Mouse (Mus musculus) gastrocnemius, postnatal 25 days (tissue): ENCODE results near the gene Mthfd2. TPM values are rescaled to one million over a fixed set of nuclear protein-coding genes. Genes with fewer than 3 reads are reported as not detected.
A peak's percentile ranks its signal among the peaks of the same experiment; 100 is the strongest.

ENCODE experiments used
- DNase-seq: peaks from one replicate; pipeline ENCODE4 v3.0.0; 2022
- total RNA-seq, 2 experiments: library from RNA; stranded (reverse); gene quantifications; 1 replicate in 1 of 2; 2 replicates in 1 of 2; pipeline ENCODE4 v1.2.3; 2021

Mthfd2 gene
- total RNA-seq, 2 experiments from 2014 or later: 4.4 to 4.8 TPM

DNA sequence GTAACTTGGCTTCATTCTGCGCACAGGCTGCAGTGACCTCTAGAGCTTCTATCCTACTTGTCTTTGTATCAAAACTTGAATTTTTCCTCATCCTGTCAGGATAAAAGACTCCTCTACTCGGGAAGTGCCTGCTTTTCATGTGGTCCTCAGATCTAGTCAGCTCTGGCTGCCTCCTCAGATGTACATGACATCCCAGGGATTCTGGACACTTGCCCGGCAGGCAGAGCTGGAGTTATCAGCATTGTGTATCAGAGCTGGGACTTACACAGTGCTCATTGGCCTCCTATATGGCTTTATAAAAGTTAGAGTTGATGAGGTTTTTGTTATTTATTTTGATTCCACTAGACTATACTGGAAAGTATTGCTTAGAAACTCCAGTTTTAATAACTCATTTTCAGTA is 15.7 kb upstream of the Mthfd2 start:
- no peak for DNase-seq

DNA sequence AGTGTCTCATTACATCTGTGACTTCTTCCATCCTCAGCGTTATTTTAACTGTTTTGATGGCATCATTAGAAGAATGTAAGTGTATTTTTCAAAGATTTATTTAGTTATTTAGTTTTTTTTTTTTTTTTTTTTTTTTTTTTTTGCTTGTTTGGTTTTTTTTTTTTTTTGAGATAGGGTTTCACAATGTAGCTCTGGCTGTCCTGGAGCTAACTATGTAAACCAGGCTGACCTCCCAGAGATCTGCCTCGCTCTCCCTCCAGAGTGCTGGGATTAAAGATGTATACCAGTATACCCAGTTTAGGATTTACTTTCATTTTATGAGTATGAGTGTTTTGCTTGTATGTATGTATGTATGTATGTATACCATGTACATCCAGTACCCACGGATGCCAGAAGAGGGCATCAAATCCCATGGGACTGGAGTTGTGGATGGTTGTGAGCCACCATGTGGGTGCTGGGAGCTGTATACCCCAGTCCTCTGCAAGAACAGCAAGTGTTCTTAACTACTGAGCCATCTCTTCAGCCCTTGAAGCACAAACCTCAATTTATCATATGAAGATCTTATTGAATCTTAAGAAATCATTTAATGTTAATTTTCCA is 2.0 kb upstream of the Mthfd2 start:
- DNase-seq: no peak

GRCm38 (mm10) chr6:83326761-83327160 is 1.1 kb upstream of the Mthfd2 start:
- no peak for DNase-seq

DNA sequence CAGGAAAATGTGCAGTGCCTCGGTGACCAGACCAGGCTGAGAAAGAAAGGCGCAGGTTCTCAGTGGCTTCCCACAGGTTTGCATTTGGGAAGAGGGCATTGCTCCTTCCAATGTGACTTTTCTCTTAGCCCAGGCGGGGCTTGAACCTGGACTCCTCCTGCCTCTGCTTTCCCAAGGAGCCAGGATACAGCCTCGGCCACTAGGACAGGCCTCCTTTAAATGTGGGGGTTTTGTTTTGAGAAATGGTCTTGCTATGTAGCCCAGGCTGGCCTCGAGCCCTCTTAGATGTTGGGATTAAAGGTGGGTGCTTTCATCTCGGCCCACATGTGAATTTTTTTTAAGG is 657 bp upstream of the Mthfd2 start:
- no peak for DNase-seq

DNA sequence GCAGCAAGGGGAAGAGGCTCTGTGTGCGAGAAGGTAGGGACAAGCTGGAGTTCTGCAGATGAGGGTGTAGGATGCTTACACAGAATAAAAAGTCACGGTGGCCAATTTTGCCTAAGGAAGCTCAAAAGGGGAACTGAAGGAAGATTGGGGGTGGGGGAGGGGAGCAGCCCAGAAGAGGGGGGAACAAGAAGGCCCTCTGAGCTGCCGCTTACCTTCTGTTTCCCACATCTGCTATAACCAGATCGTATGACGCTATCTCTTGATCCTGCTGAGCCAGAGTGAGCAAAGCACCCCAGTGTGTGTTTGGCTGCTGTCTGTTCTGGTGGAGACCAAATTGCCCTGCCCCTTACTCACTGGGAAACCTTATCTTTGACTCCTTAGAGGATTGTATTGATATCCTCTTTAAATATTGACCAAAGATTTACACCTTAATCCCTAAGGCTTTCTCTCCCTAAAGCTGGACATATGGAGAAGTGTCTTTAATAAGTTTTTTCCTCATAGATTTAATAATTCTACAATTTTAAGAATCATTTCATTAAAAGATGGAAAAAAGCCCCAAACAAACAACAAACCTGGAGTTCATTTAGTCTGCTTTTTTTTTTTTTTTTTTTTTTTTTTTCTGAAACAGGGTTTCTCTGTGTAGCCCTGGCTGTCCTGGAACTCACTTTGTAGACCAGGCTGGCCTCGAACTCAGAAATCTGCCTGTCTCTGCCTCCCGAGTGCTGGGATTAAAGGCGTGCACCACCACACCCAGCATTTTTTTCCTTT is 1.9 kb downstream of the Mthfd2 start:
- DNase-seq: no peak

DNA sequence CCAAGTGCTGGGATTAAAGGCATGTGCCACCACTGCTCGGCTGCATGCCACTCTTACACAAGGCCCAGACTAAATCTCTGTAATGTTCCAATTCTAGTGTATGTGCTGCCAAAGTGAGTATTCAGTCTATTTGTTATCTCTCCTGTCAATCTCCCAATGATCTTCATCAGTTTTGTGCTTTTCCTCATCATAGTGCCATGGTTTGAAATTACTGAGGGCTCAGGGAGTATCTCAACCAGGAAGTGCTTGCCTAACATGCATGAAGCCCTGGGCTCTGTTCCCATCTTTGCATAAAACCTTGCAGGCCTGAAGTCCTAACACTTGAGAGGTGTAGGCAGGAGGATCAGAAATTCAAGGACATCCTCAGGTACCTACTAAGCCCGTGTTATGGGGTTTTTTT is 2.9 kb downstream of the Mthfd2 start:
- DNase-seq: no peak

DNA sequence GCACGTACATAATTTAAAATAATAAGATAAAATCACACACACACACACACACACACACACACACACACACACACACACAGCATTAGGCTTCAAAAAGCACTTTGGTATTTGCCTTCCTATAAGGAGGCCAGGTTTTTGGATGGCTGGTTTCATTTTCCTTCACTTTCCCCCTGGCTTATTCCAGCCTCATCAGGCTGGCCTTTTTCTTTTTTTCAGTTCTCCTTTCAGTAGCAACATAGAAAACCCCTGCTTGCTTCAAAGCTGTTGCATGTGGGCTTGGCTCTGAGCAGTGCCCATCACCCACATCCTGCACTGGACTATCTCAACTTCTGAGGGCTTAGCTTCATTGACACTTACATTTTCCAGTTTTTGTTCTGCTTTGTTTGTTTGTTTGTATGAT is 3.8 kb downstream of the Mthfd2 start:
- DNase-seq: no peak

- DNase-seq: peak; percentile 92
Measured at GRCm38 (mm10) chr6:83317108-83317741, 8.5 kb downstream of the Mthfd2 start.

DNA sequence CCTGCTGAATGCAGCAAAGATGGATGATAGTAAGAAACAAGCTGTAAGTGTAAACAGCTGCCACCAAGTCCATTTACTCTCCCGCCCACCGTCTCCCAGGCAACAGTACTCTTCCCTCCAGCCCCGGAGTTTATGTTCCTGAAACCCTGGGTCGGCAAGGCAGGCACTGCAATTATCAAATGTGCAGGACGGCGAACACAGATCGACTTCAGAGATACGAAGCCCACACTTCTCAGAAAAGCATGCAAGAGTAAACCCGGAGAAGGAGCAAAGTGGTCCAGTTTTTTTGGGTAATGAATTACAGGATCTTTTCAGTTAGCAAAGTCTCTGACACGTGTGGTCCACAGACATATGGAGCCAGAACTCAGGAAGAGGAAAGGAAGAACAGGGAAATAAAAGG is 9.7 kb downstream of the Mthfd2 start:
- no peak for DNase-seq

- DNase-seq: no peak
Measured at GRCm38 (mm10) chr6:83315293-83315692, 10.4 kb downstream of the Mthfd2 start.

GRCm38 (mm10) chr6:83312514-83312913 is 13.2 kb downstream of the Mthfd2 start:
- DNase-seq: no peak

DNA sequence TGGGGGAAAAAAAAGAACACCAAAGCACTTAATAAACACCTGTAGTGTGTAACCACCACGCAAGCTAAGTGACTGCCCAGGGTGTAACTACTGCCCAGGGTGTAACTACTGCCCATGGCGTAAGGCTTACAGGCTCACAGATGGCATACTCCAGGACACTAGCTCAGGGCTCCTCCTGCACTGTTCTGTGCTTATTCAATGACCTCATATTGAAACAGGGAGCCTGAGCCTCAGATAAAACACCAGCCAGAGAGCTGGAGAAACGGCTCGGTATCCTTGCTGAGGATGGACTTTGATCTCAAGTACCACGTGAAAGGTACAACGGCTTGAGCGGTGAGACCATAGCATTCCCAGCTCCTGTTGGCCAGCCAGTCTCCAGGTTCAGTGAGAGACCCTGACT is 13.7 kb downstream of the Mthfd2 start:
- DNase-seq: no peak

DNA sequence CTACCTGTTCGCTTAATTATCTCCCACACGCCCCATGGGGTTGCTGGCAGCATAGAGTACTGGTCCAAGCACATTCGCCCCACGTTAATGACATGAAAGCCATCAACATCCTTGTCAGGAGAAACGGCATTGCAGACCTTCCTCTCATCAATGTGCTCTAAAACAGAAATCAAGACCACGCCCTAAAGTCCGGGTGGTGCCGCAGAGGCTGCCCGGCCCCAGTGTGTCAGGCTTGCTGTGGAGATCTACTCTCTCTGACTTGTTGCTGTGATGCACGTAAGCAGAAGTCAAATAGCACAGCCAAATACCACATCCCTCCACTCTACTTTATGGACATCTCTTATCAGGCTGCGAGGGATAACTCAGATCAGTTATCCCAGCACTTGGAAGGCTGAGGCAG is 14.5 kb downstream of the Mthfd2 start:
- no peak for DNase-seq

GRCm38 (mm10) chr6:83309017-83309416 is 16.7 kb downstream of the Mthfd2 start:
- no peak for DNase-seq

DNA sequence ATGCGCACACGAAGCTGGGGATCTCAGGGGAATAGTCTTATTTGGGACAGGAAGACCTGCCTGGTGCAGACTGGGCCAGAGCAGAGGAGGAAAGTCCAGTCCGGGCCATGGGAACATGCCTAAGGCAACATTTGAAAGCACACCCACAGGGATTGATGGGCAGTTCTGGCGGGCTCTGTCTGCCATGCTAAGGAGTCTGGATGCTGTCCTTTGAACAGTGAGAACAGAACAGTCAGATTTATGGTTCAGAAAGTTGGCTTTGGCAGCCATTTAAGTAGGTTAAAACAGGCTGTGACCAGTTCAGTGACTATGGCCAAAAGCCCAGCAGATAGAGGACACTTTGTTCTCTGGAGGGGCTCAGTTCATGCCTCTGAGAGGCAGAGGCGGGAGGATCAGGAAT is 23.4 kb downstream of the Mthfd2 start:
- no peak for DNase-seq

GRCm38 (mm10) chr6:83301294-83301693 is 24.4 kb downstream of the Mthfd2 start:
- DNase-seq: no peak

DNA sequence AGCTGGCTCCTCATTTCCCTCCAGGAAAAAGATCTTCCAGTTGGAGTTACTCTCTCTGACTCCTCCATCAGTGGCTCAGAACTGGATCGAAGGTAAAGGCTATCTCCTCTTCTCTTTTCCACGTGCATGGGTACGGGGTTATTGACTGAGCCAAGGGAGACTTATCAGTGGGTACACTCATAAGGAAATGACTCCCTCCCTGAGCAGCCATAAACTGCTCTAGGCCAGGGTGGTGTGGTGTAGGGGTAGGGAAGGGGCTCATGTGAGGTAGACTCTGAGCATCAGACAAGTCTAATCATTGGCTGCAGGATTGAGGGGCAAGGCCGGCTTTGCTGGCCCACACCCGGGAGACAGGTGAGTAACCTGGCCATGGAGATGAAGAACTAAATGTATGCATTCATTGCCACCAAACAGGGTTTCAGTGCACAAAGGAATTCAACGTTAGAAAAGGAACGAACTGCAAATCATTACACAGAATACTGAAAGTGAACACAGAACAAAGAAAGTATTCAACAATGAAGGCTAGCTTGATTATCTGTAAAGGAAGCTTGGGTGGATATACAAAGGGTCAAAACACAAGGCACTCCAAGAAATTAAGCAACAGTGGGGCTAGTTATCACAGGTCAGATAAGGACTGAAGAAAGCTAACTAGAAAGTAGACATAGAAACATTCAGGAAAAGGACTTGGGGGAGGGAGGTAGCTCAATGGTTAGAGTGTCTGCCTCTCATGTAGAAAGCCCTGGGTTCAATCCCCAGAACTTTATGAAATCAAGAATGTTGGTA is 25.1 kb downstream of the Mthfd2 start:
- no peak for DNase-seq

DNA sequence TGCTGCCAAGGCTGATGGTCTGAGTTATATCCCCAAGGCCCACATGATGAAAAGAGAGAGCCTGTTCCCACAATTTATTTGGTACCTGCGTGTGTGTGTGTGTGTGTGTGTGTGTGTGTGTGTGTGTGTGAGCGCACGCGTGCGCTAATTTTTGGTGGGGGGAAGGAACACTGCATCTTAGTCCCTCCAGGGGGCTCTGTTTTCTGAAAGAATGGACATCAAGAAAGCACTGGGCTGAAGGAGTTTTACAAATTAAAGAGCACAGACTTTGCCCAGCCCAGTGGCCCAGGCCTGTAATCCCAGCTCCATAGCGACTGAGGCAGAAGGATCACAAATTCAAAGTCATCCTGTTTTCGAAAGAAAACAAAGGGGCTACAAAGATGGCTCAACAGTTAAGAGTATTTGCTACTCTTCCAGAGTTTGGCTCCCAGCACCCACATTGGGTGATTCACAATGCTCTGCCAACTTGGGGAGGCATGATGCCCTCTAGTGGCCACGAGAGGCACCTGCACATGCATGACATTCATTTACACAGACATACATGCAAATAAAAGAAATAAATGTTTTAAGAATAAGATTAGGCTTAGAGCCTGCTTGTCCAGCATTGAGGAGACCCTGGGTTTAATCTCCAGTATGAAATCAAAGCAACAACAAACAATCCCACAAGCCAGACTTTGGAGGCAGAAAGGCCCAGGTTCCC is 45.3 kb downstream of the Mthfd2 start:
- DNase-seq: no peak

DNA sequence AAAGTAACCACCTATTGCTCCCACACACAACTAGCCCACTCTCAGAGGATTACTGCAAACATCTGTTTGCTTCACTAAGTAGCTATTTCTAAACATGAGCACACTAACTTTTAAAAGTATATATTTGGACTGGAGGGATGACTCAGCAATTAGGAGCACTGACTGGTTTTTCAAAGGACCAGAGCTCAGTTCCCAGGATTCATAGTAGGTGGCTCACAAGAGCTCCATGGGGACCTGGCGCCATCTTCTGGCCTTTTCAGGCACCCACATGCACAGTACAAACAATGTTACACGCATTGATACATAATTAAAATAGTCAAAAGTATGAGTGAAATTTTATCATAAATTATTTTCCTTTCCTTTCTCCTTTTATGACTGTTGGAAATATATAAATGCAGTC is 46.8 kb downstream of the Mthfd2 start:
- no peak for DNase-seq

DNA sequence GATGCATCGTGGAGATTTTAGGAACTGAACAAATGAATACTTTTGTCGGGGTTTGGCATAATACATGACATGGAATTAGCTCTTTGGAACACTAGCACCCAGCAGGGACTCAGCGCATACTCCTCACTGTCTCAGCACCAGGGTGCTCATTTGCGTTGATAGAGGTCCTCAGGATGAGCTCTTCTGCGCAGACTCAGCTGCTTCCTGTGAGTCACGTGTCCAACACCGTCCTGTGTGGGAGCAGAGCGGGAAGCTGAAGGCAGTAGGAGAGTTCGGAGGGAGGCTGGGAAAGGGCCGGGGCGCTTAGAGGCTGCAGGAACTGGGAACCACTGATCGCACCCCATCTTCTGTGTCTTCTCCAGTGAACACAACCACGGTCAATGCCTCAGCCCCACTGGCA is 48.6 kb downstream of the Mthfd2 start:
- DNase-seq: no peak

DNA sequence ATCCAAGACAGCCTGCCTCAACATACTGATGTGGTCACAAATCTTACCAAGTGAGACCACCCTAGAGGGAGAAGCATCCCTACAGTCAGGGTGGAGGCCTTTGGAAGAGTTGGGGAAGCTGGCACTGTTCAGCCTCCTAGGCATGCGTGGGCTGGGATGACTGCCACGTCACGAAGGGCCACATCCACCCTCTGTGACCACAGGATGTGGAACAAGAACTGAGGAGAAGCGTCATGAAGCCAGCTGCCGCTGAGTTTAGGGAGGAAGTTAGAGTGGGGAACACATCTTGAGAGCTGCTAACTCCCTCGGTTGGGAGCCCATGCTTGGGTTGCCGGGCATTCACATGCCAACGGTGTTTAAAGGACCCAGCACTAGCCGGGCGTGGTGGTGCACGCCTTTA is 52.0 kb downstream of the Mthfd2 start:
- no peak for DNase-seq
